Mouse (Mus musculus) MEL (cell line): ENCODE measurements at regions not wholly inside any gene's neighbourhood (a gene's known extent, or its start where the extent isn't known, plus 50 kb on each side); places are given as distances from the start of the nearest gene placed in this dataset.

ENCODE experiments used
- DNase-seq: peaks from one replicate; pipeline ENCODE4 v3.0.0; 2011; ENCODE audit warnings: low read depth, low spot score
- H3K27ac ChIP-seq: 2 replicates; pipeline ENCODE4 v1.5.1; 2012; ENCODE audit warnings: low read depth, mild to moderate bottlenecking, control low read depth, low read length, moderate library complexity; ENCODE audit not compliant: control insufficient read depth
- H3K27me3 ChIP-seq, 2 experiments: fragments of 150-350 bp in 1 of 2; sonication (generic) in 1 of 2; 2 replicates each; pipeline ENCODE4 v1.6.1; 2012; ENCODE audit warnings: low read length in 2 of 2, mild to moderate bottlenecking in 2 of 2, improper control_type of control experiment in 1 of 2, moderate library complexity in 1 of 2; ENCODE audit not compliant: insufficient read depth in 2 of 2, control insufficient read depth in 1 of 2
- H3K36me3 ChIP-seq, 2 experiments: 2 replicates each; pipeline ENCODE4 v1.6.1; 2012 to 2014; ENCODE audit warnings: low read length in 2 of 2, improper control_type of control experiment in 1 of 2, inconsistent platforms in 1 of 2, mild to moderate bottlenecking in 1 of 2; ENCODE audit not compliant: insufficient read depth in 2 of 2, control insufficient read depth in 1 of 2
- H3K4me1 ChIP-seq, 2 experiments: fragments of 150-350 bp in 1 of 2; sonication (generic) in 1 of 2; 2 replicates each; pipeline ENCODE4 v1.6.1; 2012; ENCODE audit warnings: low read length in 2 of 2, improper control_type of control experiment in 1 of 2, mild to moderate bottlenecking in 1 of 2; ENCODE audit not compliant: insufficient read depth in 2 of 2, control insufficient read depth in 1 of 2
- H3K4me3 ChIP-seq, 2 experiments: fragments of 150-350 bp in 1 of 2; sonication (generic) in 1 of 2; 2 replicates each; pipeline ENCODE4 v1.5.1; 2012; ENCODE audit warnings: low read depth in 2 of 2, low read length in 2 of 2, mild to moderate bottlenecking in 2 of 2, moderate library complexity in 2 of 2, control low read depth in 1 of 2, improper control_type of control experiment in 1 of 2; ENCODE audit not compliant: control insufficient read depth in 1 of 2, insufficient read depth in 1 of 2
- H3K79me2 ChIP-seq: 2 replicates; pipeline ENCODE4 v1.6.1; 2012; ENCODE audit warnings: mild to moderate bottlenecking, low read length, moderate library complexity; ENCODE audit not compliant: control insufficient read depth, poor library complexity, insufficient read depth
- H3K9ac ChIP-seq: 2 replicates; pipeline ENCODE4 v1.6.1; 2012; ENCODE audit warnings: low read depth, mild to moderate bottlenecking, control low read depth, low read length, moderate library complexity; ENCODE audit not compliant: control insufficient read depth, poor library complexity, severe bottlenecking
- H3K9me3 ChIP-seq: fragments of 150-350 bp; sonication (generic); replicated peaks from 2 replicates; pipeline ENCODE4 v1.6.1; 2012; ENCODE audit warnings: mild to moderate bottlenecking, low read length, improper control_type of control experiment, moderate library complexity; ENCODE audit not compliant: insufficient read depth
- BHLHE40 ChIP-seq: IDR thresholded peaks from 2 replicates; pipeline ENCODE4 v1.6.1; 2012; ENCODE audit warnings: low read depth, mild to moderate bottlenecking, inconsistent platforms, low read length, improper control_type of control experiment, borderline replicate concordance
- CHD2 ChIP-seq: IDR thresholded peaks from 2 replicates; pipeline ENCODE4 v1.6.1; 2011; ENCODE audit warnings: low read length, improper control_type of control experiment
- E2F4 ChIP-seq: IDR thresholded peaks from 2 replicates; pipeline ENCODE4 v1.6.1; 2011; ENCODE audit warnings: low read depth, low read length, improper control_type of control experiment, borderline replicate concordance
- ELF1 ChIP-seq: IDR thresholded peaks from 2 replicates; pipeline ENCODE4 v1.6.1; 2014; ENCODE audit warnings: low read depth, mild to moderate bottlenecking, inconsistent platforms, low read length, improper control_type of control experiment, moderate library complexity
- EP300 ChIP-seq, 2 experiments: IDR thresholded peaks; 2 replicates each; pipeline ENCODE4 v1.6.1; 2011; ENCODE audit warnings: improper control_type of control experiment in 2 of 2, low read length in 2 of 2, low read depth in 1 of 2, mild to moderate bottlenecking in 1 of 2
- ETS1 ChIP-seq: IDR thresholded peaks from 2 replicates; pipeline ENCODE4 v1.6.1; 2012; ENCODE audit warnings: low read depth, mild to moderate bottlenecking, inconsistent platforms, low read length, improper control_type of control experiment, moderate library complexity
- GABPA ChIP-seq: IDR thresholded peaks from 2 replicates; pipeline ENCODE4 v1.6.1; 2012; ENCODE audit warnings: low read depth, mild to moderate bottlenecking, inconsistent platforms, low read length, improper control_type of control experiment, moderate library complexity
- HCFC1 ChIP-seq: IDR thresholded peaks from 2 replicates; pipeline ENCODE4 v1.6.1; 2012; ENCODE audit warnings: low read depth, mild to moderate bottlenecking, inconsistent platforms, low read length, improper control_type of control experiment, moderate library complexity
- MAFK ChIP-seq: IDR thresholded peaks from 2 replicates; pipeline ENCODE4 v1.6.1; 2011; ENCODE audit warnings: low read depth, mild to moderate bottlenecking, low read length, improper control_type of control experiment, borderline replicate concordance
- MAX ChIP-seq: IDR thresholded peaks from 2 replicates; pipeline ENCODE4 v1.6.1; 2011; ENCODE audit warnings: low read length, improper control_type of control experiment
- MAZ ChIP-seq: IDR thresholded peaks from 2 replicates; pipeline ENCODE4 v1.6.1; 2012; ENCODE audit warnings: low read depth, mild to moderate bottlenecking, inconsistent platforms, low read length, improper control_type of control experiment
- NRF1 ChIP-seq: IDR thresholded peaks from 2 replicates; pipeline ENCODE4 v1.6.1; 2014; ENCODE audit warnings: low read depth, mild to moderate bottlenecking, inconsistent platforms, low read length, improper control_type of control experiment, moderate library complexity; ENCODE audit not compliant: poor library complexity, insufficient read depth, severe bottlenecking
- POLR2AphosphoS2 ChIP-seq: IDR thresholded peaks from 2 replicates; pipeline ENCODE4 v1.6.1; 2011; ENCODE audit warnings: low read length, improper control_type of control experiment
- RCOR1 ChIP-seq: IDR thresholded peaks from 2 replicates; pipeline ENCODE4 v1.6.1; 2012; ENCODE audit warnings: low read depth, mild to moderate bottlenecking, inconsistent platforms, low read length, improper control_type of control experiment
- SMC3 ChIP-seq: IDR thresholded peaks from 2 replicates; pipeline ENCODE4 v1.6.1; 2011; ENCODE audit warnings: low read depth, low read length, improper control_type of control experiment
- TCF12 ChIP-seq: IDR thresholded peaks from 2 replicates; pipeline ENCODE4 v1.6.1; 2014; ENCODE audit warnings: low read depth, mild to moderate bottlenecking, inconsistent platforms, low read length, improper control_type of control experiment, moderate library complexity
- USF1 ChIP-seq: IDR thresholded peaks from 2 replicates; pipeline ENCODE4 v1.6.1; 2014; ENCODE audit warnings: low read depth, mild to moderate bottlenecking, inconsistent platforms, low read length, improper control_type of control experiment, moderate library complexity
- ZC3H11A ChIP-seq: IDR thresholded peaks from 2 replicates; pipeline ENCODE4 v1.6.1; 2012; ENCODE audit warnings: low read depth, mild to moderate bottlenecking, inconsistent platforms, low read length, improper control_type of control experiment
- ZKSCAN1 ChIP-seq: IDR thresholded peaks from 2 replicates; pipeline ENCODE4 v1.6.1; 2012; ENCODE audit warnings: low read depth, mild to moderate bottlenecking, inconsistent platforms, low read length, improper control_type of control experiment, moderate library complexity

DNA sequence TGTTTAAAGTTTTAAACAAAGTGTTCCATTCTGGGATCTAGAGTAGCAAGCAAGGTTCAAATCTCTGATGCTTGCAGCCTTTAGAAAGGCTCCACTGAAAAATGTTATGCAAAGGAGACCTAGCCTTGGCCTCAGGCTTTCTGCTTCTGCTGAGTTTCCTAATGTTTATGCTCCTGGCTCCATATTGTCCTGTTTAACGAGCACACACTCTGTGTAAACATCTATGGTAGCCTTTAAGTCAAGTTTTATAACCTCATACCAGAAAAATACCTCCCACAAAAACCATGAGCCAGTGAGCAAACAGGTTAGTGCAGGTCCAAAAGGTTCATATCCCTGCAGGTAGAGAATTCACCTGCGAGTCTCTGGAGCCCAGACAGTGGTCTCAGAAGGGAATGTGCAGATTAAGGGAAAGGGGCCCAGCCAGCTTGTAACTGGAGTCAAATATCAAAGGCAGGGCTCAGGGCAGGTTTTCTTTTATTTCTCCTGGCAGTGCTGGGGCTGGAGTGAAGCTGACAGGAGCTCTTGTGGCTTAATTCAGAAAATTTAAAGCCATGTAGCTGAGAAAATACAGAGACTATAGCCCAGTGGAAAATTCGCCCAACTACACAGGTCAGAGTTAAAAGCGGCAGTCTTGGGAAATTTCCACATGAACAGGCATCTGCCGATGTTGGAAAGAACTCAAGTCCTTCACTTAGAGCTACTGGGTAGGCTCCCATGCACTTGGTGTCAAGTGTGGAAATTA, 220.3 kb downstream of the Ikzf2 start:
- H3K4me1 ChIP-seq = no peaks in the 10 kb centered on the region
- no peaks in the 10 kb centered on the region for H3K9me3 ChIP-seq
- H3K4me3 ChIP-seq = no peak overlapping the region
- no peak overlapping the region for H3K27ac ChIP-seq
- TF ChIP-seq SMC3 = no peak
- TF ChIP-seq MAX = no peak
- no peak for TF ChIP-seq ELF1
- TF ChIP-seq HCFC1 = no peak
- TF ChIP-seq USF1 = no peak
- TF ChIP-seq ETS1 = no peak
- TF ChIP-seq GABPA = no peak
- no peak for TF ChIP-seq NRF1
- no peak for TF ChIP-seq TCF12
- no peak for TF ChIP-seq E2F4
- no peaks in the 10 kb centered on the region for H3K36me3 ChIP-seq
- no peaks in the 10 kb centered on the region for H3K79me2 ChIP-seq
- no peak overlapping the region for H3K9ac ChIP-seq
- DNase-seq = no peak
- no peaks in the 10 kb centered on the region for H3K27me3 ChIP-seq

GRCm38 (mm10) chr1:69461191-69461590, 225.9 kb downstream of the Ikzf2 start:
- H3K27ac ChIP-seq = no peak overlapping the region
- TF ChIP-seq CHD2 (no peak), MAZ (no peak), ZKSCAN1 (no peak), ZC3H11A (no peak), POLR2AphosphoS2 (no peak), RCOR1 (no peak), MAFK (no peak), HCFC1 (no peak), E2F4 (no peak), EP300 (IDR thresholded peaks at IDR 0.05; ENCODE audit: low read depth in 1 of 2, low read length in 2 of 2) (no peak), BHLHE40 (no peak)
- no peak overlapping the region for H3K4me3 ChIP-seq
- H3K9me3 ChIP-seq = no peaks in the 10 kb centered on the region
- H3K9ac ChIP-seq = no peak overlapping the region
- no peaks in the 10 kb centered on the region for H3K79me2 ChIP-seq
- no peaks in the 10 kb centered on the region for H3K4me1 ChIP-seq
- H3K27me3 ChIP-seq = no peaks in the 10 kb centered on the region
- no peaks in the 10 kb centered on the region for H3K36me3 ChIP-seq
- peak; percentile 5 for DNase-seq
